Mouse (Mus musculus) erythroblast, embryonic 14.5 days (primary cell): ENCODE results near the gene Tigar. TPM values are rescaled to one million over a fixed set of nuclear protein-coding genes. Genes with fewer than 3 reads are reported as not detected.

Experiments used
- H3K27me3 ChIP-seq: 2 replicates; pipeline ENCODE4 v1.6.1; 2012; ENCODE audit warnings: inconsistent platforms; ENCODE audit not compliant: control insufficient read depth
- H3K36me3 ChIP-seq: 2 replicates; pipeline ENCODE4 v1.6.1; 2012; ENCODE audit warnings: mild to moderate bottlenecking, inconsistent platforms; ENCODE audit not compliant: control insufficient read depth
- H3K4me1 ChIP-seq: 2 replicates; pipeline ENCODE4 v1.6.1; 2012; ENCODE audit warnings: inconsistent platforms; ENCODE audit not compliant: control insufficient read depth
- H3K4me3 ChIP-seq: replicated peaks from 2 replicates; pipeline ENCODE3; 2012; ENCODE audit warnings: moderate library complexity, mild to moderate bottlenecking, inconsistent platforms
- H3K9me3 ChIP-seq: 2 replicates; pipeline ENCODE4 v1.6.1; 2012; ENCODE audit warnings: low read length, inconsistent platforms, mixed read lengths; ENCODE audit not compliant: control insufficient read depth
- GATA1 ChIP-seq: IDR thresholded peaks from 2 replicates; pipeline ENCODE4 v1.6.1; 2012; ENCODE audit warnings: low read length, inconsistent platforms, mixed read lengths
- TAL1 ChIP-seq: IDR thresholded peaks from 3 replicates; pipeline ENCODE4 v1.6.1; 2012; ENCODE audit warnings: low read length, inconsistent platforms, mixed read lengths
- polyA plus RNA-seq: library from polyadenylated mRNA; stranded (reverse); fragments of >175 nt; gene quantifications from 2 replicates; pipeline ENCODE4 v1.2.3, GENCODE M21; 2012

The Tigar gene
- polyA plus RNA-seq, 1 experiment = not detected

- Histone ChIP-seq H3K9me3 (no peaks in the 10 kb centered on the region), H3K4me1 (peaks cover 23% of the 10 kb centered on the region)
- TF ChIP-seq GATA1 (no peak), TAL1 (no peak)
Measured at GRCm38 (mm10) chr6:127143576-127144288, 34.4 kb upstream of the Tigar start.

GRCm38 (mm10) chr6:127143124-127143520, 33.8 kb upstream of the Tigar start:
- H3K4me3 ChIP-seq = no peak overlapping the region
- peaks cover 23% of the 10 kb centered on the region for H3K4me1 ChIP-seq
- H3K36me3 ChIP-seq = peaks cover 4% of the 10 kb centered on the region
- TF ChIP-seq TAL1 = no peak
- TF ChIP-seq GATA1 = no peak
- H3K9me3 ChIP-seq = no peaks in the 10 kb centered on the region
- H3K27me3 ChIP-seq = peaks cover 8% of the 10 kb centered on the region

More at GRCm38 (mm10) chr6:127143576-127144288, 34.4 kb upstream of the Tigar start:
- Histone ChIP-seq H3K27me3 (peaks cover 14% of the 10 kb centered on the region), H3K4me3 (no peak overlapping the region), H3K36me3 (peaks cover 4% of the 10 kb centered on the region)

- H3K9me3 ChIP-seq = no peaks in the 10 kb centered on the region
- peak overlapping the region; percentile 30 for H3K4me3 ChIP-seq
- peaks cover 2% of the 10 kb centered on the region; the same call in 1 of the 2 replicates for H3K27me3 ChIP-seq
- peaks cover 23% of the 10 kb centered on the region for H3K4me1 ChIP-seq
- peaks cover 4% of the 10 kb centered on the region for H3K36me3 ChIP-seq
- TF ChIP-seq GATA1 = no peak
Measured at GRCm38 (mm10) chr6:127142154-127143123, 33.1 kb upstream of the Tigar start.

GRCm38 (mm10) chr6:127138962-127139361, 29.6 kb upstream of the Tigar start:
- Histone ChIP-seq H3K27me3 (no peaks in the 10 kb centered on the region), H3K9me3 (no peaks in the 10 kb centered on the region), H3K36me3 (peaks cover 4% of the 10 kb centered on the region), H3K4me1 (peaks cover 13% of the 10 kb centered on the region), H3K4me3 (no peak overlapping the region)
- TF ChIP-seq GATA1 = no peak
- TF ChIP-seq TAL1 = no peak

GRCm38 (mm10) chr6:127133433-127134245, 24.3 kb upstream of the Tigar start:
- no peaks in the 10 kb centered on the region for H3K27me3 ChIP-seq
- TF ChIP-seq GATA1 (no peak), TAL1 (no peak)
- H3K36me3 ChIP-seq = no peaks in the 10 kb centered on the region
- H3K4me1 ChIP-seq = no peaks in the 10 kb centered on the region
- no peaks in the 10 kb centered on the region for H3K9me3 ChIP-seq
- H3K4me3 ChIP-seq = no peak overlapping the region

- no peaks in the 10 kb centered on the region for H3K4me1 ChIP-seq
- H3K4me3 ChIP-seq = no peak overlapping the region
Measured at GRCm38 (mm10) chr6:127132719-127133118, 23.4 kb upstream of the Tigar start.

GRCm38 (mm10) chr6:127131946-127132345, 22.6 kb upstream of the Tigar start:
- Histone ChIP-seq H3K36me3 (no peaks in the 10 kb centered on the region), H3K4me1 (no peaks in the 10 kb centered on the region), H3K27me3 (no peaks in the 10 kb centered on the region), H3K9me3 (no peaks in the 10 kb centered on the region), H3K4me3 (no peak overlapping the region)
- TF ChIP-seq GATA1 = no peak
- no peak for TF ChIP-seq TAL1

More at GRCm38 (mm10) chr6:127132719-127133118, 23.4 kb upstream of the Tigar start:
- Histone ChIP-seq H3K36me3 (no peaks in the 10 kb centered on the region), H3K27me3 (no peaks in the 10 kb centered on the region), H3K9me3 (no peaks in the 10 kb centered on the region)
- TF ChIP-seq GATA1 (no peak), TAL1 (no peak)

GRCm38 (mm10) chr6:127130377-127130776, 21.0 kb upstream of the Tigar start:
- H3K4me3 ChIP-seq = no peak overlapping the region
- no peaks in the 10 kb centered on the region for H3K9me3 ChIP-seq
- H3K36me3 ChIP-seq = no peaks in the 10 kb centered on the region
- TF ChIP-seq GATA1 (no peak), TAL1 (no peak)
- H3K27me3 ChIP-seq = no peaks in the 10 kb centered on the region
- H3K4me1 ChIP-seq = no peaks in the 10 kb centered on the region
